Mouse (Mus musculus) embryo, embryonic 11 days (tissue): ENCODE measurements around the gene Vars.

ENCODE experiments used
- DNase-seq: peaks from one replicate; pipeline ENCODE4 v3.0.0-alpha.2; 2015

The Vars gene

DNA sequence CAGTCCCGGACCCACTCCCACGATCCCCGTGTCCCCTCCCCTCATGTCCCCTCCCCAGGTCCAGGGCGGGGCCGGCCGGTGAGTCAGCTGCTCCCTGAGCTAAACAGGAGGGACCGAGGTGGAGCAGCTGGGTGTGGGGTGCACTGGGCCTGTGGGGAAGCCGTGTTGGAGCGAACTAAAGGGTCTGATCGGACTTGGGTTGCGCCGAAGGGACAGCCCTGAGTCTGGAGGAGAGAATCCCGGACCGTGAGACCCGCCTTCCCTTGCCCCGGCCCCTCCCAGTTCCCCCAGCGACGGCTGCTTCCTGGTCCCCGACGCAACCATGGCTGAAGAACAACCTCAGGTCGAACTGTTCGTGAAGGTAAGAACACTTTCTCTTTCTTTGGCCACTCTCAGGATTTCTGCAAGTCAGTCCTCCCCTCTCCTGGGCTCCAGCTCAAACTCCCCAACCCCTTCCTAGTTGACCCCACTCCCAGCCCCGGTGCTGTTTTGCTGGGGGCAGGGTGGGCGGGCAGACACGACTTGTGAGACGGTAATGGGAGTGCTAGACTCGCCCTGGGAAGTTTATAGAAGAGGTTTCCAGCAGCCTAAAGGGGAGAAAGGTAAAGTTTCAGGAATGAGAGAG is 49.5 kb downstream of the Vars start:
- DNase-seq, result peak; percentile 81

- peak; percentile 87 for DNase-seq
These were observed 50.6 kb downstream of the Vars start for GRCm38 (mm10) chr17:35051156-35052086.

- DNase-seq, result no peak
These were observed 51.5 kb downstream of the Vars start for GRCm38 (mm10) chr17:35052271-35052798.

- DNase-seq, result no peak
These were observed 55.1 kb downstream of the Vars start for GRCm38 (mm10) chr17:35055691-35056495.

DNA sequence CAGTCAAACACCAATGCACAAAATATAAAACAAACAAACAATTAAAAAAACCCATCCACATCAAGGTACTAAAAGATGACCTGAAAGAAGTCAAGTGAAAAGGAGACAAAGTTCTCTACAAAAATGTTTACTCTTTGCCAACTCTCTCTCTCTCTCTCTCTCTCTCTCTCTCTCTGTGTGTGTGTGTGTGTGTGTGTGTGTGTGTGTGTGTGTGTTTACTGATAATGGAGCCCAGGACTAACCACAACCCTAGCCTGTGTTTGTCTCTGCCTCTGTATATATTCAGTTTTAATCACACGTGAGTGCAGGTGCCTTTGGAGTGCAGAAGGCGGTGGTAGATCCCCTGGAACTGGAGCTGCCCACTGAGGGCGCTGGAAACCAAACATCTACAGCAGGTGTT is 56.3 kb downstream of the Vars start:
- DNase-seq, result no peak

GRCm38 (mm10) chr17:35058316-35058715 is 57.5 kb downstream of the Vars start:
- DNase-seq, result no peak

GRCm38 (mm10) chr17:35058911-35059892 is 58.4 kb downstream of the Vars start, which contains the start of gene Ddah2:
TSS of gene Ddah2 (plus strand) at chr17:35059035.
- DNase-seq, result peak; percentile 99

DNA sequence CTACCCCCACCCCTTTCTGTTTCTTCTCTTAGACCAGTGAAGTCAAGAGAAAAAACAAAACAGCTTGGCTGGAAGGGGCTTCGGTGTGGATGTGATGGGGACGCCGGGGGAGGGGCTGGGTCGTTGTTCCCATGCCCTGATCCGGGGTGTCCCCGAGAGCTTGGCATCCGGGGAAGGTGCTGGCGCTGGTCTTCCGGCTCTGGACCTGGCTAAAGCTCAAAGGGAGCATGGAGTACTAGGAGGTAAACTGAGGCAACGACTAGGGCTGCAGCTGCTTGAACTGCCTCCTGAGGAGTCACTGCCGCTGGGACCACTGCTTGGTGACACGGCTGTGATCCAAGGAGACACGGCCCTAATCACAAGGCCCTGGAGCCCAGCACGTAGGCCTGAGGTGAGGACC is 59.3 kb downstream of the Vars start:
- no peak for DNase-seq

DNA sequence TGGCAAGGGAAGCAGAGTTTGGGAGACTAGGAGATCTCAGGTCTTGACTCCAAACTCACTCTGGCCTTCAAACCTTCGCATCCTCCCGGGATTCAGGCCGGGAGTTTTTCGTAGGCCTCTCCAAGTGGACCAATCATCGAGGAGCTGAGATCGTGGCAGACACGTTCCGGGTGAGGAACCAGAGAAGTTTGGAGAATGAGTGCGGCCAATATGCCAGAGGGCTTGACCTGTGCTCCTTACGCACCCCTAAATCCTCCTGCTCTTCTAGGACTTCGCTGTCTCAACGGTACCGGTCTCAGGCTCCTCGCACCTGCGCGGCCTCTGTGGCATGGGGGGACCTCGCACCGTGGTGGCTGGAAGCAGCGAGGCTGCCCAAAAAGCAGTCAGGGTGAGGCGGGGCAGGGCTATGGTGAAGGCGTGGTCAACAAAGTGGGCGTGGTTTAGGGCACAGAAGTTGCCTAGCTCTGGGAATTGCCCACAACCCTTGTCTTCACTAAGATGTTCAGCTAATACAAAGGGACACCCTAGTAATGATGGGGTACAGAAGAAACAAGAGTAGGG is 60.0 kb downstream of the Vars start:
- DNase-seq, result no peak

GRCm38 (mm10) chr17:35061299-35061698 is 60.5 kb downstream of the Vars start:
- no peak for DNase-seq

DNA sequence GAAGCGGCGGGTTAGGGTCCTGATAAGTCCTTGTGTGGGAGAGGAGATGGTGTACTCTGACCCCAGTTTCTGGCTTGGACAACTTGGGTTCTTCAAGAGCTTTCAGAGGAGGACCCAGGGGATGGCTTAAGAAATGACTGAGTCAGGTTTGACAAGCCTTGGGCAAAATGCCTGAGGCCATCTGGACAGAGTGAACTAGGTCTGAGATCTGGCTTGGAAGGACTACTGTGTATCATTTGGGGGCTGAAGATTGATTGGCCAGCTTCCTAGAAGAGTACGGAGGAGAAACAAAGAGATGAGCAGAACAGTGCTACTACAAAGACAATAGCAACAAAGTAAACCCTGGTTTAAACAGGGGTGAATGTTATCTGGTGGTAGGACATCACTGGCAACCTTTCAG is 62.7 kb downstream of the Vars start:
- DNase-seq, result no peak

DNA sequence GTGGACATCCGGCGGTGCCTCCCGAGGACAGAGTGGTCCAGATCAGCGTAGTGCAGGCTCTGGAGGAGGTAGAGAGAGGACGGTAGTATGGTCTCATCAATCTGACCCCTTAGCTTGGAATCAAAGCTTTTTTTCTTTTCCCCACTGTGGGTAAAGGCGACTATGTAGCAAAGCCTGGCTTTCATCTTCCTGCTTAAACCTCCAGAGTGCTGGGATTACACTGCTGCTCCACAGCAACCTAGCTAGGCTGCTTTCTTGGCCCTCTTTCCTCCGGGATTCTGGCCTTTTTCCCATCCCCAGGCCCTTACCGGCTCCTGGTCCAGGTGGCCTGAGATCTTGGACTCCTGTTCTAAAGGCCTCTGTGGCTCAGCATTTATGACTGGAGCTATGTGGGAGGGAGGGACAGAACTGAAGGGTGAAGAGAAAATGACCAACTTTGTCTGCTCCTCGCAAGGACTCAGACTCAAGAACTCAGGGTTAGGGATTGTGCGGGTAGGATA is 63.6 kb downstream of the Vars start:
- no peak for DNase-seq

- peak; percentile 77 for DNase-seq
These were observed 64.5 kb downstream of the Vars start, which contains the start of gene Ly6g6c for GRCm38 (mm10) chr17:35064951-35065947. TSS of gene Ly6g6c (plus strand) at chr17:35065388.
